Mouse (Mus musculus) megakaryocyte, embryonic 14.5 days (primary cell): ENCODE measurements at regions not wholly inside any gene's neighbourhood (a gene's known extent, or its start where the extent isn't known, plus 50 kb on each side); places are given as distances from the start of the nearest gene placed in this dataset.

Experiments
- FLI1 ChIP-seq: IDR thresholded peaks from 2 replicates; pipeline ENCODE4 v1.6.1; 2012; ENCODE audit warnings: low read length, inconsistent platforms, mixed read lengths
- GATA1 ChIP-seq: IDR thresholded peaks from 3 replicates; pipeline ENCODE4 v1.6.1; 2012; ENCODE audit warnings: mixed read lengths, low read length, inconsistent platforms, borderline replicate concordance

GRCm38 (mm10) chr13:112189605-112190004 is 98.6 kb upstream of the Ankrd55 start:
- no peak for TF ChIP-seq GATA1
- no peak for TF ChIP-seq FLI1
